Mouse (Mus musculus) forebrain, embryonic 14.5 days (tissue): ENCODE data around the gene Atad5. TPM values are rescaled to one million over a fixed set of nuclear protein-coding genes. Genes with fewer than 3 reads are reported as not detected.
A peak's percentile ranks its signal among the peaks of the same experiment; 100 is the strongest.

Experiments
- ATAC-seq: fragments of 200-750 bp; cut with Nextera tagmentation; 2 replicates; pipeline ENCODE4 v1.8.0; 2017; ENCODE audit warnings: mild to moderate bottlenecking, moderate library complexity
- DNase-seq: peaks from one replicate; pipeline ENCODE4 v3.0.0-alpha.2; 2015; ENCODE audit warnings: low spot score
- H3K27ac ChIP-seq: fragments of 300-500 bp; sonication (generic); 2 replicates; pipeline ENCODE4 v1.5.1; 2014; ENCODE audit warnings: low read depth, mild to moderate bottlenecking, control low read depth, low read length, moderate library complexity
- H3K27me3 ChIP-seq: fragments of 300-500 bp; sonication (generic); replicated peaks from 2 replicates; pipeline ENCODE4 v1.6.1; 2014; ENCODE audit warnings: low read length, control low read depth, mixed read lengths; ENCODE audit not compliant: control insufficient read depth, insufficient read depth
- H3K36me3 ChIP-seq: fragments of 300-500 bp; sonication (generic); 2 replicates; pipeline ENCODE4 v1.6.1; 2014; ENCODE audit warnings: low read length, control low read depth; ENCODE audit not compliant: control insufficient read depth, insufficient read depth
- H3K4me1 ChIP-seq: fragments of 300-500 bp; sonication (generic); 2 replicates; pipeline ENCODE4 v1.6.1; 2014; ENCODE audit warnings: antibody characterized with exemption, low read length, control low read depth; ENCODE audit not compliant: control insufficient read depth, insufficient read depth
- H3K4me2 ChIP-seq: fragments of 300-500 bp; sonication (generic); 2 replicates; pipeline ENCODE4 v1.6.1; 2014; ENCODE audit warnings: mild to moderate bottlenecking, control low read depth, low read length
- H3K4me3 ChIP-seq: fragments of 300-500 bp; sonication (generic); 2 replicates; pipeline ENCODE4 v1.5.1; 2014; ENCODE audit warnings: low read depth, low read length, control low read depth
- H3K9ac ChIP-seq: fragments of 300-500 bp; sonication (generic); 2 replicates; pipeline ENCODE4 v1.6.1; 2014; ENCODE audit warnings: mild to moderate bottlenecking, low read length, control low read depth, moderate library complexity
- H3K9me3 ChIP-seq: fragments of 300-500 bp; sonication (generic); replicated peaks from 2 replicates; pipeline ENCODE4 v1.6.1; 2016; ENCODE audit warnings: low read length, control low read depth, mixed read lengths; ENCODE audit not compliant: control insufficient read depth
- WGBS: fragments of 180-500 bp; shearing (Covaris S2); extraction: QIAGEN DNeasy Blood & Tissue Kit; methylation state at CpG from one replicate; pipeline ENCODE4 v1.1.7; 2014; 5-methylcytosine and 5-hydroxymethylcytosine counted together
- polyA plus RNA-seq: library from polyadenylated mRNA; unstranded; fragments of >200 nt; fragmentation: Nextera tagmentation; extraction: Ambion mirVana; gene quantifications from 2 replicates; pipeline ENCODE4 v1.2.1, GENCODE M21; 2014

Atad5 gene
- polyA plus RNA-seq, 1 experiment from 2014 or later: 9.0 TPM

DNA sequence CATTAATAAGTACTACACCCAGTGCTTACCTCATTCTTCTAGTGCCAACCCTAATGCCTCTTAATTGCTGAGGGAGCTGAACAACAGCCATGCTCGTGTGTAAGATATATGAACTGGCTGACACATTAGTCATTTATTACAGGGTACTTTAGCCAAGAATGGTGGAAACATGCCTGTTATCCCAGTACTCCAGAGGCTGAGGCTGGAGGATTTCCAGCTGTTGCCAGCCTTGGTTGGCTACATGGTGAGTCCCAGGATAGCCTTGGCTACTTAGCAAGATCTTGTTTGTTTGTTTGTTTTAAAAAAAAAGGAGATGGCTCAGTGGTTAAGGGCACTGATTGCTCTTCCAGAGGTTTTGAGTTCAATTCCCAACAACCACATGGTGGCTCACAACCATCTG is 10.4 kb upstream of the Atad5 start:
- no peak for ATAC-seq
- no peak overlapping the region for H3K4me2 ChIP-seq
- H3K4me1 ChIP-seq: peaks cover 6% of the 10 kb centered on the region
- no peak overlapping the region for H3K27ac ChIP-seq
- H3K4me3 ChIP-seq: no peak overlapping the region
- no peaks in the 10 kb centered on the region for H3K9me3 ChIP-seq
- no peaks in the 10 kb centered on the region for H3K36me3 ChIP-seq
- H3K27me3 ChIP-seq: no peaks in the 10 kb centered on the region
- no peak for DNase-seq
- WGBS: 31% methylated on average over 1 of the region's 1 CpGs
- H3K9ac ChIP-seq: no peak overlapping the region

DNA sequence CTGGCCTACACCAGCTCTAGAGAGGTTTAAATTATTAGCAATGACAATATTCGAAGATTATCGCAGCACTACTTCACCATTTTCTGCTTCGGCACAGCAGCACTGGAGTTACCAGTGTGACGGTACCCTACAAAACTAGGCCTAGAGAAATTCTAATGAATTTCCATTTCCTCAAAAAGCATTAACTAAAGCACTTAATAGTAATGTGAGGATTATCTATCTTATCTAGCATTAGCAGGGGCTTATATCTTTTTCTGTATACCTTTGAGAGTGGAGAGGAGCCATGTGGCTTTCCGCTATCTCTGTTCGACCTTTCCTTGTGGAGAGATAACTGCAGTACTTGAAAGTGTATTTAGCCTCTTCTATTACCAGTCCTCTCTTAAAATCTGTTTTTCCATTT is 9.4 kb upstream of the Atad5 start:
- H3K9ac ChIP-seq: peak overlapping the region; percentile 84
- no peak for ATAC-seq
- H3K9me3 ChIP-seq: no peaks in the 10 kb centered on the region
- DNase-seq: no peak
- H3K36me3 ChIP-seq: no peaks in the 10 kb centered on the region
- peaks cover 6% of the 10 kb centered on the region for H3K4me1 ChIP-seq
- peak overlapping the region; percentile 74 for H3K4me2 ChIP-seq
- WGBS: 75% methylated on average over 6 of the region's 6 CpGs
- peak overlapping the region; percentile 76 for H3K4me3 ChIP-seq
- no peak overlapping the region for H3K27ac ChIP-seq
- no peaks in the 10 kb centered on the region for H3K27me3 ChIP-seq

DNA sequence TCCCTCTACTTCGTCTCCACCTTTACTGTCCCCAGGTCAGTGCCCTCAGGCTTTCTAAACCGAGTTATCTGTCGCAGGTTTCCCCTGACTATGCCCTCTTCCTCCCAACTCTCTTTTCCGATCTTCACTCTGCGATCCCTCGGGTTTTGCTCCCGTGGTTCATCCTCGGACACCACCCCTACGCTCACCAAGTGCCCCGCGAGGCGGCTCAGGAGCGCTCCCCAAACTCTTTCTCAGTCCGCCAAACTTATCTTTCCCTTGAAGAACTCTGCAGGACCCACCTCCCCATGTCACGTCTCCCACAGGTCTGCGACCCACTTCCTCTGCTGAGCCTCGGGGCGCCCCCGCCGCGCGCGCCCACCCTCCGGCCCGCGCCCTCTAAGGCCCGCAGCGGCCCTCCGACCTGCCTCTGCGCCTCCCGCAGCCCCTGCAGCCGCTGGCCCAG is 8.8 kb upstream of the Atad5 start:
- no peaks in the 10 kb centered on the region for H3K27me3 ChIP-seq
- DNase-seq (no peak), ATAC-seq (no peak; the same call in 1 of the 2 replicates)
- peaks cover 6% of the 10 kb centered on the region for H3K4me1 ChIP-seq
- no peaks in the 10 kb centered on the region for H3K9me3 ChIP-seq
- peak overlapping the region; percentile 84 for H3K9ac ChIP-seq
- H3K36me3 ChIP-seq: no peaks in the 10 kb centered on the region
- WGBS: under 1% methylated on average over 32 of the region's 32 CpGs
- peak overlapping the region; percentile 74 for H3K27ac ChIP-seq
- H3K4me3 ChIP-seq: peak overlapping the region; percentile 76
- H3K4me2 ChIP-seq: peak overlapping the region; percentile 74

DNA sequence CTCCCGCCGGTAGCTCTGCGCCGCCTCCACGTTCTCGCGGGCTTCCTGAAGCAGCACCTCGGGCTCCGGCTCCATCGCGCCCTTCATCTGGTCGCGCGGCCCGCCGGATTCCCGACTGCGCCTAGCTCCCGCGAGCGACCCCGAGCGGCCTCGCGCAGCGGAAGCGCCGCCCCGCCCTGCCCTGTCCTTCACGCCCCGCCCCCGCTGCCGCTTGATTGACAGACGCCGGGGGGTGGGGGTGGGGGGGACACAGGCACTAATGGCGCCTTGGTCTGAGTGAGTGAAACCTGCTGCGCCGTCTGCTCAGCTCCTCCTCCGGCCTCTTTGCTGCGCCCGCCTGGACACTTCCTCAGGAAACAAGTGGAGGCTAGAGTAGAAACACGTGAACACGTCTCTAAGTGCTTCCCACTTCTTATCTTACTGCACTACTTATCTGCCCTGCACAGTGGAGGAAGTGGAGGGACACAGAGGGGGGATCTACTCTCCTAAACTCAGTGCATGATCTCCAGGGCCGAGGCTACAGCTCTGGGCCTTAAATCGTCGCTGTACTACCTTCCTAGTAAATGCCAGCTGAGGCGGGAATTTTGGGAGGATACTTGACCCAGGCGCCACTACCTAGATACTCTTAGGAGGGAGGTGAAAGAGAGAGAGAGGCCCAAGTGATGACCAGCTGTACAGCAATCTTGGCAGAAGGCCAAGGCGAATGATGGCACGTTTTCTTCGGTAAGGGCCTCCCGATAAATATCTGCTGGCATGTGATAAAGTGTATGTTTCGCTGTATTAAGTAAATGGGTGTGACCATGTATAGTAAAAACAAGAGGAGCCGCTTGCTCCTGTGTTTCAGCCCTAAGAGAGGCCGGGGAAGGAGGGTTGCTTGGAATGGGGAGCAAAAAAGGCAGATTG is 8.1 kb upstream of the Atad5 start, which contains the start of gene Crlf3:
Crlf3 (minus strand) TSS at position 166 of the 903 bp plus-strand sequence.
- WGBS: 5% methylated on average over 54 of the region's 55 CpGs
- ATAC-seq (peak; percentile 97), DNase-seq (peak; percentile 92)

DNA sequence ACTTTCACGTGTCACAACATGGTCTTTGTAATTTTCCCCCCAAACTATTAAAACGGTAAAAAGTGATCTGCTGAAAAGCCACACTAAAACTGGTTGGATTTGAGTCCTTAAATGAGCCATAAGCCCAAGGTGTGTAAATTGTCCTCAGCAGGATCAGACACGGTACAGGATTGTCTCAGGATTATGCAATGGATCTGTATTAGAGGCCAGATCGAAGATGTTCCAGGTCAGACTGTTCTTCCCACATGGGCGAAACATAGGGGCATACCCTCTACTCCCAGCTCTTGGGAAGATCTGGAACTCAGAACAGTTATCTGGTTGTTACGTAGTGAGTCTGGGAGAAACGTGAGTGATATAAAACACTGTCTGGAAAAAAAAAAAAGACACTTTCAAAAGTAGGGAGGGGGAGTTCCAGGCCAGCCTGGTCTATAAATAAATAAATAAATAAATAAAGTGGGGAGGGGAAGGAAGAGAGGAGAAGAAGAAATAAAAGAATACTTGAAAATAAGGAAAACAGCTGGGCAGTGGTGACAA is 7.3 kb upstream of the Atad5 start:
- 84% methylated on average over 7 of the region's 7 CpGs for WGBS
- no peak overlapping the region for H3K4me3 ChIP-seq
- no peak overlapping the region for H3K27ac ChIP-seq

More for the DNA sequence above, 8.1 kb upstream of the Atad5 start, which contains the start of gene Crlf3:
- H3K36me3 ChIP-seq: no peaks in the 10 kb centered on the region
- peaks cover 6% of the 10 kb centered on the region for H3K4me1 ChIP-seq
- H3K4me2 ChIP-seq: peak within 1 kb of the TSS; percentile 74
- H3K9ac ChIP-seq: peak within 1 kb of the TSS; percentile 84
- H3K27ac ChIP-seq: peak within 1 kb of the TSS; percentile 74
- peak within 1 kb of the TSS; percentile 76 for H3K4me3 ChIP-seq
- no peaks in the 10 kb centered on the region for H3K9me3 ChIP-seq
- no peaks in the 10 kb centered on the region for H3K27me3 ChIP-seq

DNA sequence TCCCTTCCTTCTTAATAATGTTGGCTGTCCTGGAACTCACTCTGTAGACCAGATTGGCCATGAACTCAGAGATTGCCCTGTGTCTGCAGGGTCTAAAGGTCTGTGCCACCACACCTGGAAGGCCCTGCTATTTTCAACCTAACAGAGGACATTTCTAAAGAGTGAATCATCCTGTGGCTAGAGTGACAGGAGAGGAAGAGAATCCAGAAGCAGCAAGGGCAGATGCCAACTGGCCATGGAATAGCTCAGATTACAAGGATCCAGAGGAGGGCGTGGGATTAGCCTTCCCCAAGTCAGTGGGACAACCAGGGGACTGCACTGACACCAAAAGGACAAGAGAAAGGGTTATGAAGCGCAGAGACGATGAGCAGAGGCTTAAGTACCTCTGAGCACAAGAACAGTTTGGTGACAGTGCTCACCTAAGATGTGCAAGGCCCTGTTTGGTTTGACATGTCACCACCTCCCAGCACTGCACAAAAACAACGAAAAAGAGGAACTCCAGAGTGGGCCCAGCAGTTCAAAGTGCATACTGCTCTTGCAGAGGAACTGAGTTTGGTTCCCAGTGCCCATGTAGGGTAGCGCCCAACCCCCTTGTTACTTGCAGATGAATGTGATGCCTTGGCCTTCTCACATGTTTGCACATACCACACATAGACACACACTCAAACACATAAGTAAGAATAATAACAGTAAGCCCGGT is 3.7 kb upstream of the Atad5 start:
- Histone ChIP-seq H3K4me1 (peaks cover 2% of the 10 kb centered on the region; the same call in 1 of the 2 replicates), H3K27ac (no peak overlapping the region), H3K9ac (no peak overlapping the region), H3K4me2 (no peak overlapping the region), H3K36me3 (no peaks in the 10 kb centered on the region), H3K4me3 (no peak overlapping the region), H3K27me3 (no peaks in the 10 kb centered on the region), H3K9me3 (no peaks in the 10 kb centered on the region)
- WGBS: 77% methylated on average over 6 of the region's 6 CpGs
- ATAC-seq (no peak), DNase-seq (no peak)

More for the DNA sequence above, 7.3 kb upstream of the Atad5 start:
- H3K9me3 ChIP-seq: no peaks in the 10 kb centered on the region
- ATAC-seq (no peak), DNase-seq (no peak)
- no peaks in the 10 kb centered on the region for H3K27me3 ChIP-seq
- no peak overlapping the region for H3K9ac ChIP-seq
- peaks cover 6% of the 10 kb centered on the region for H3K4me1 ChIP-seq
- no peaks in the 10 kb centered on the region for H3K36me3 ChIP-seq
- no peak overlapping the region; the same call in 1 of the 2 replicates for H3K4me2 ChIP-seq

DNA sequence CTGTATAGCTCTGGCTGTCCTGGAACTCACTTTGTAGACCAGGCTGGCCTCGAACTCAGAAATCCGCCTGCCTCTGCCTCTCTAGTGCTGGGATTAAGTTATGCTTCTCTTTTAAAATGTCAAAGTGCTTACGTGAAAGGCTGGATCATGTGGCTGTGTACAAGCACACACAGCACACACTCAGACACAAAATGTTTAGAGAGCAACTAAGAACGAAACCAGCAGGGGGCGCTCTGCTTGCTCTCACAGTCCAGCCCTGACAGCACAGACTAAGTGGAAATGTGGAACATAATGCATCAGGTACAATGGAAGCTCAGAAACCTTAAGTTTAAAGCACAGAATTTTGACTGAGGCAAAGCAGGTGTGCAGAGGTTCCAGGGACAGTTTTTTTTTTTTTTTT is 2.4 kb upstream of the Atad5 start:
- Histone ChIP-seq H3K9me3 (no peaks in the 10 kb centered on the region), H3K27ac (no peak overlapping the region), H3K4me3 (no peak overlapping the region), H3K36me3 (no peaks in the 10 kb centered on the region), H3K4me1 (peaks cover 2% of the 10 kb centered on the region; the same call in 1 of the 2 replicates), H3K4me2 (no peak overlapping the region), H3K9ac (no peak overlapping the region), H3K27me3 (no peaks in the 10 kb centered on the region)
- ATAC-seq (peak; percentile 79; the same call in 1 of the 2 replicates), DNase-seq (peak; percentile 90)
- WGBS: 10% methylated on average over 5 of the region's 5 CpGs

DNA sequence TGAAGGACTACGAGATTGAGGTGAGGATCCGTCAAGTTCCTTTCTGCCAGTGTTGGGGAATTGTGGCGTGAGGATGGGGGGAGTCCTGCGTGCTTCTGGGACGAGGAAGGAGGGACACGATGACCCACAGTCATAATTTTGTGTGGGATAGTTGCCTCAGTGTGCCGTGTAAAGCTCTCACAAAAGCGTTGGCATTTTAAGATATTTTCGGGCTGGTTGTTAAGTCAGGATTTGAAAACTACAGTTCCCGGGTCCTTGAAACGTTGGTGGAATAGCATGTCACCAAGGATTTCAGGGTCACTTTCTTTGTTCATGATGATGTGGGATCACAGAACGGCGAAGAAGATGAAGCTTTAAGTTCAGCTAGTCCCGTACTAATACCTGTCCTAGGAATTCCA is 616 bp downstream of the Atad5 start:
- Histone ChIP-seq H3K4me2 (peak overlapping the region; percentile 80), H3K9me3 (no peaks in the 10 kb centered on the region), H3K4me3 (peak overlapping the region; percentile 99), H3K27ac (no peak overlapping the region), H3K9ac (peak overlapping the region; percentile 96), H3K27me3 (no peaks in the 10 kb centered on the region), H3K36me3 (0 out of 2 replicates have a peak, but pooled peaks cover 3% of the 10 kb centered on the region), H3K4me1 (peaks cover 2% of the 10 kb centered on the region; the same call in 1 of the 2 replicates)
- ATAC-seq (no peak), DNase-seq (no peak)
- under 1% methylated on average over 14 of the region's 14 CpGs for WGBS
